Mouse (Mus musculus): ENCODE measurements around the gene Golt1a. TPM values are rescaled to one million over a fixed set of nuclear protein-coding genes. Genes with fewer than 3 reads are reported as not detected.

The Golt1a gene
- total RNA-seq, 1 experiment: not detected

GRCm38 (mm10) chr1:133291888-133292287 is 17.7 kb upstream of the Golt1a start:
- no peak overlapping the region for H3K27ac ChIP-seq (ENCODE audit: insufficient read depth, low read depth, low read length, poor library complexity, severe bottlenecking)
- no peak for TF ChIP-seq MAFK (IDR thresholded peaks at IDR 0.05; ENCODE audit: insufficient read depth, low read depth, low read length)
- TF ChIP-seq ZC3H11A (IDR thresholded peaks at IDR 0.05; ENCODE audit: borderline replicate concordance, low read depth, low read length): no peak
- no peak for TF ChIP-seq HCFC1 (IDR thresholded peaks at IDR 0.05; ENCODE audit: borderline replicate concordance, insufficient read depth, low read length)
- TF ChIP-seq CHD2 (IDR thresholded peaks at IDR 0.05; ENCODE audit: low read depth, low read length): no peak
- no peak for TF ChIP-seq ZNF384 (IDR thresholded peaks at IDR 0.05; ENCODE audit: low read depth, low read length)

GRCm38 (mm10) chr1:133292608-133293007 is 17.0 kb upstream of the Golt1a start:
- Histone ChIP-seq H3K4me1 (ENCODE audit: control insufficient read depth in 2 of 2, insufficient read depth in 2 of 2, low read length in 2 of 2, poor library complexity in 1 of 2) (no peaks in the 10 kb centered on the region), H3K9me3 (ENCODE audit: control insufficient read depth, insufficient read depth, low read depth, low read length) (no peaks in the 10 kb centered on the region), H3K9ac (ENCODE audit: insufficient read depth, low read depth, low read length, poor library complexity, severe bottlenecking) (no peak overlapping the region), H3K27ac (ENCODE audit: insufficient read depth, low read depth, low read length, poor library complexity, severe bottlenecking) (no peak overlapping the region), H3K4me3 (ENCODE audit: insufficient read depth in 1 of 2, low read depth in 1 of 2, low read length in 2 of 2, poor library complexity in 1 of 2, severe bottlenecking in 1 of 2) (no peak overlapping the region), H3K36me3 (ENCODE audit: control insufficient read depth, insufficient read depth, low read length, poor library complexity, severe bottlenecking) (no peaks in the 10 kb centered on the region)
- no peak for DNase-seq (ENCODE audit: low read depth, low spot score)
- in situ Hi-C loops (cut with MboI; ENCODE audit: low sequenced_read_pairs in 2 of 2, unreplicated experiment in 2 of 2): no loop called here
- TF ChIP-seq ZNF384 (IDR thresholded peaks at IDR 0.05; ENCODE audit: low read depth, low read length) (no peak), ZC3H11A (IDR thresholded peaks at IDR 0.05; ENCODE audit: borderline replicate concordance, low read depth, low read length) (no peak), MAFK (IDR thresholded peaks at IDR 0.05; ENCODE audit: insufficient read depth, low read depth, low read length) (no peak), HCFC1 (IDR thresholded peaks at IDR 0.05; ENCODE audit: borderline replicate concordance, insufficient read depth, low read length) (no peak), CHD2 (IDR thresholded peaks at IDR 0.05; ENCODE audit: low read depth, low read length) (no peak)

More at GRCm38 (mm10) chr1:133291888-133292287, 17.7 kb upstream of the Golt1a start:
- no peaks in the 10 kb centered on the region for H3K4me1 ChIP-seq (ENCODE audit: control insufficient read depth in 2 of 2, insufficient read depth in 2 of 2, low read length in 2 of 2, poor library complexity in 1 of 2)
- no peak overlapping the region for H3K9ac ChIP-seq (ENCODE audit: insufficient read depth, low read depth, low read length, poor library complexity, severe bottlenecking)
- H3K4me3 ChIP-seq (ENCODE audit: insufficient read depth in 1 of 2, low read depth in 1 of 2, low read length in 2 of 2, poor library complexity in 1 of 2, severe bottlenecking in 1 of 2): no peak overlapping the region
- in situ Hi-C loops (cut with MboI; ENCODE audit: low sequenced_read_pairs in 2 of 2, unreplicated experiment in 2 of 2): no loop called here
- no peaks in the 10 kb centered on the region for H3K36me3 ChIP-seq (ENCODE audit: control insufficient read depth, insufficient read depth, low read length, poor library complexity, severe bottlenecking)
- H3K9me3 ChIP-seq (ENCODE audit: control insufficient read depth, insufficient read depth, low read depth, low read length): no peaks in the 10 kb centered on the region
- DNase-seq (ENCODE audit: low read depth, low spot score): no peak

- peaks cover 0 to 5% of the 10 kb centered on the region in 2 experiments; a peak in 1 of 4 replicates for H3K4me1 ChIP-seq (ENCODE audit: control insufficient read depth in 2 of 2, insufficient read depth in 2 of 2, low read length in 2 of 2, poor library complexity in 1 of 2)
- no peak for DNase-seq (ENCODE audit: low read depth, low spot score)
- H3K9ac ChIP-seq (ENCODE audit: insufficient read depth, low read depth, low read length, poor library complexity, severe bottlenecking): no peak overlapping the region
- TF ChIP-seq ZC3H11A (IDR thresholded peaks at IDR 0.05; ENCODE audit: borderline replicate concordance, low read depth, low read length): no peak
- no peak overlapping the region for H3K4me3 ChIP-seq (ENCODE audit: insufficient read depth in 1 of 2, low read depth in 1 of 2, low read length in 2 of 2, poor library complexity in 1 of 2, severe bottlenecking in 1 of 2)
- H3K27ac ChIP-seq (ENCODE audit: insufficient read depth, low read depth, low read length, poor library complexity, severe bottlenecking): no peak overlapping the region
- in situ Hi-C loops (cut with MboI; ENCODE audit: low sequenced_read_pairs in 2 of 2, unreplicated experiment in 2 of 2): no loop called here
- H3K36me3 ChIP-seq (ENCODE audit: control insufficient read depth, insufficient read depth, low read length, poor library complexity, severe bottlenecking): no peaks in the 10 kb centered on the region
- H3K9me3 ChIP-seq (ENCODE audit: control insufficient read depth, insufficient read depth, low read depth, low read length): no peaks in the 10 kb centered on the region
Measured at GRCm38 (mm10) chr1:133296376-133296775, 13.2 kb upstream of the Golt1a start.

- peaks cover 0 to 5% of the 10 kb centered on the region in 2 experiments; a peak in 1 of 4 replicates for H3K4me1 ChIP-seq (ENCODE audit: control insufficient read depth in 2 of 2, insufficient read depth in 2 of 2, low read length in 2 of 2, poor library complexity in 1 of 2)
- H3K9ac ChIP-seq (ENCODE audit: insufficient read depth, low read depth, low read length, poor library complexity, severe bottlenecking): no peak overlapping the region
- H3K36me3 ChIP-seq (ENCODE audit: control insufficient read depth, insufficient read depth, low read length, poor library complexity, severe bottlenecking): no peaks in the 10 kb centered on the region
- no peaks in the 10 kb centered on the region for H3K9me3 ChIP-seq (ENCODE audit: control insufficient read depth, insufficient read depth, low read depth, low read length)
- no peak overlapping the region for H3K4me3 ChIP-seq (ENCODE audit: insufficient read depth in 1 of 2, low read depth in 1 of 2, low read length in 2 of 2, poor library complexity in 1 of 2, severe bottlenecking in 1 of 2)
- TF ChIP-seq ZNF384 (IDR thresholded peaks at IDR 0.05; ENCODE audit: low read depth, low read length): no peak
- TF ChIP-seq ZC3H11A (IDR thresholded peaks at IDR 0.05; ENCODE audit: borderline replicate concordance, low read depth, low read length): no peak
- no peak for TF ChIP-seq CHD2 (IDR thresholded peaks at IDR 0.05; ENCODE audit: low read depth, low read length)
- TF ChIP-seq MAFK (IDR thresholded peaks at IDR 0.05; ENCODE audit: insufficient read depth, low read depth, low read length): no peak
- TF ChIP-seq HCFC1 (IDR thresholded peaks at IDR 0.05; ENCODE audit: borderline replicate concordance, insufficient read depth, low read length): no peak
- in situ Hi-C loops (cut with MboI; ENCODE audit: low sequenced_read_pairs in 2 of 2, unreplicated experiment in 2 of 2): no loop called here
- no peak overlapping the region for H3K27ac ChIP-seq (ENCODE audit: insufficient read depth, low read depth, low read length, poor library complexity, severe bottlenecking)
- no peak for DNase-seq (ENCODE audit: low read depth, low spot score)
Measured at GRCm38 (mm10) chr1:133298816-133299215, 10.8 kb upstream of the Golt1a start.

- Histone ChIP-seq H3K4me3 (ENCODE audit: insufficient read depth in 1 of 2, low read depth in 1 of 2, low read length in 2 of 2, poor library complexity in 1 of 2, severe bottlenecking in 1 of 2) (no peak overlapping the region), H3K36me3 (ENCODE audit: control insufficient read depth, insufficient read depth, low read length, poor library complexity, severe bottlenecking) (no peaks in the 10 kb centered on the region), H3K4me1 (ENCODE audit: control insufficient read depth in 2 of 2, insufficient read depth in 2 of 2, low read length in 2 of 2, poor library complexity in 1 of 2) (peaks cover 0 to 5% of the 10 kb centered on the region in 2 experiments; a peak in 1 of 4 replicates), H3K27ac (ENCODE audit: insufficient read depth, low read depth, low read length, poor library complexity, severe bottlenecking) (no peak overlapping the region), H3K9ac (ENCODE audit: insufficient read depth, low read depth, low read length, poor library complexity, severe bottlenecking) (no peak overlapping the region), H3K9me3 (ENCODE audit: control insufficient read depth, insufficient read depth, low read depth, low read length) (no peaks in the 10 kb centered on the region)
- no peak for TF ChIP-seq HCFC1 (IDR thresholded peaks at IDR 0.05; ENCODE audit: borderline replicate concordance, insufficient read depth, low read length)
- no peak for TF ChIP-seq ZNF384 (IDR thresholded peaks at IDR 0.05; ENCODE audit: low read depth, low read length)
- no peak for TF ChIP-seq ZC3H11A (IDR thresholded peaks at IDR 0.05; ENCODE audit: borderline replicate concordance, low read depth, low read length)
- no peak for TF ChIP-seq CHD2 (IDR thresholded peaks at IDR 0.05; ENCODE audit: low read depth, low read length)
- no peak for TF ChIP-seq MAFK (IDR thresholded peaks at IDR 0.05; ENCODE audit: insufficient read depth, low read depth, low read length)
- in situ Hi-C loops (cut with MboI; ENCODE audit: low sequenced_read_pairs in 2 of 2, unreplicated experiment in 2 of 2): no loop called here
- no peak for DNase-seq (ENCODE audit: low read depth, low spot score)
Measured at GRCm38 (mm10) chr1:133302540-133302939, 7.1 kb upstream of the Golt1a start.

Data from ES-E14 (cell line).